Mouse (Mus musculus) heart, adult 2 months (tissue): ENCODE data around the gene Stam. TPM values are rescaled to one million over a fixed set of nuclear protein-coding genes. Genes with fewer than 3 reads are reported as not detected.
"Not testable (repeated sequence)": the region's sequence is repeated elsewhere in the genome, so short reads cannot be mapped to it uniquely, and the experiment has no call there.

Source experiments
- DNase-seq, 2 experiments: peaks; one replicate each; pipeline ENCODE4 v3.0.0; 2021
- H3K27ac ChIP-seq: fragments of 200-600 bp; 2 replicates; pipeline ENCODE4 v1.8.1; 2022
- H3K27me3 ChIP-seq: fragments of 200-500 bp; 2 replicates; pipeline ENCODE4 v1.6.1; 2012; ENCODE audit warnings: mild to moderate bottlenecking, low read length, inconsistent platforms, mixed read lengths; ENCODE audit not compliant: control insufficient read depth, insufficient read depth
- H3K36me3 ChIP-seq: fragments of 200-500 bp; 2 replicates; pipeline ENCODE4 v1.6.1; 2012; ENCODE audit warnings: low read length, inconsistent platforms; ENCODE audit not compliant: control insufficient read depth, insufficient read depth
- H3K4me1 ChIP-seq: fragments of 200-500 bp; 2 replicates; pipeline ENCODE4 v1.6.1; 2011; ENCODE audit warnings: low read length; ENCODE audit not compliant: control insufficient read depth, insufficient read depth
- H3K4me3 ChIP-seq: fragments of 200-600 bp; 2 replicates; pipeline ENCODE4 v1.8.1; 2022
- H3K79me2 ChIP-seq: fragments of 200-500 bp; replicated peaks from 2 replicates; pipeline ENCODE4 v1.6.1; 2012; ENCODE audit warnings: mild to moderate bottlenecking, inconsistent platforms, low read length, moderate library complexity, mixed read lengths; ENCODE audit not compliant: control insufficient read depth, insufficient read depth
- H3K9ac ChIP-seq: fragments of 200-500 bp; 2 replicates; pipeline ENCODE4 v1.6.1; 2012; ENCODE audit warnings: low read depth, mild to moderate bottlenecking, control low read depth, inconsistent platforms, low read length, mixed read lengths
- CTCF ChIP-seq: fragments of 200-600 bp; IDR thresholded peaks from 2 replicates; pipeline ENCODE4 v1.8.1; 2022; ENCODE audit warnings: antibody characterized with exemption, mild to moderate bottlenecking, moderate library complexity
- EP300 ChIP-seq: fragments of 200-500 bp; IDR thresholded peaks from 2 replicates; pipeline ENCODE4 v1.6.1; 2011; ENCODE audit warnings: low read depth, low read length, control low read depth; ENCODE audit not compliant: insufficient read depth
- POLR2A ChIP-seq: fragments of 200-500 bp; IDR thresholded peaks from 2 replicates; pipeline ENCODE4 v1.6.1; 2011; ENCODE audit warnings: mild to moderate bottlenecking, low read depth, low read length, control low read depth; ENCODE audit not compliant: insufficient read depth
- WGBS: fragments of 180-500 bp; shearing (Covaris S2); methylation state at CpG from one replicate; pipeline ENCODE4 v1.1.7; 2018; 5-methylcytosine and 5-hydroxymethylcytosine counted together
- intact Hi-C: fragments of 180-260 bp; cut with DNase I; formaldehyde crosslinking; loops from one replicate; pipeline ENCODE4 v1.15.1; 2025
- polyA plus RNA-seq: library from polyadenylated mRNA; depleted of rRNA; stranded (reverse); fragments of >200 nt; gene quantifications from 2 replicates; pipeline ENCODE4 v1.2.3, GENCODE M21; 2012; rRNA removed
- total RNA-seq, 2 experiments: library from RNA; stranded (reverse); gene quantifications; 2 replicates each; pipeline ENCODE4 v1.2.3; 2021

Stam gene
- total and polyA plus RNA-seq, 3 experiments: 8.8 to 23.9 (median 23.0) TPM

DNA sequence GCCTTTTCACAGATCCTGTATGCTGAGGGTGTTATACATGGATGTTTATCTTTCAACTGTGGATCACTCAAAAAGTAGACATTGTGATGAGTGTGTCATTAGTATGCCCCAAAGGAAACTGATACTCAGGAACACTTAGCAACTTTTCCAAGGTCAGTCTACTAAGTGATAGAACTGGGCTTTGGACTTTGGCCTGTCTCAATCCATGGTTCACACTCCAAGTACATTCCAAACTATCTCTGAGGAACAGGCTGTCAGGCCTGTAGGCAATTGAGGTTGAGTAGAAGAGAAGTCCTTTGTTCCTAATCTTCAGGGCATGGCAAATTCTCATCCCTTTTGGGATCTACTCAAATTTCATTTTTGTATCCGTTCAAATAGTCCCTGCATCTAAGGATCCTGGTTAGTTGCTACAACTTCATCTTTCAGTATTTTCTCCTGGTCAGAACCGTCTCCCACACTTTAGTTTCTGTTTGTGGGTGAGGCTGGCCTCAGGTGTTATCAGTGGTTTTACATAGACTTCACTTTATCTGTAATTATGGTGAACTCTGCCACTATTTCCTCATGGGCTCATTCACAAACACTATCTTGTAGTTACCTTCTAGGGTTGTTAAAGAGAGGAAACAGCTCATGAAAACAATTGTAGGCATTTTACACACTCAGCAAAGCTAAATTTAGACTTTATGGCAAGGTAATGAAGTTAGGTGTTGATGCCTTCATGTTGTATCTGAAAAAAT, 102.7 kb downstream of the Stam start:
- no peak for TF ChIP-seq POLR2A
- no peak for TF ChIP-seq EP300
- Histone ChIP-seq H3K27me3 (no peaks in the 10 kb centered on the region), H3K4me1 (no peaks in the 10 kb centered on the region), H3K79me2 (no peaks in the 10 kb centered on the region), H3K4me3 (no peak overlapping the region), H3K9ac (no peak overlapping the region), H3K36me3 (no peaks in the 10 kb centered on the region), H3K27ac (no peak overlapping the region)
- intact Hi-C loops: no loop called here
- 65% methylated on average over 2 of the region's 2 CpGs for WGBS
- no peak for DNase-seq

DNA sequence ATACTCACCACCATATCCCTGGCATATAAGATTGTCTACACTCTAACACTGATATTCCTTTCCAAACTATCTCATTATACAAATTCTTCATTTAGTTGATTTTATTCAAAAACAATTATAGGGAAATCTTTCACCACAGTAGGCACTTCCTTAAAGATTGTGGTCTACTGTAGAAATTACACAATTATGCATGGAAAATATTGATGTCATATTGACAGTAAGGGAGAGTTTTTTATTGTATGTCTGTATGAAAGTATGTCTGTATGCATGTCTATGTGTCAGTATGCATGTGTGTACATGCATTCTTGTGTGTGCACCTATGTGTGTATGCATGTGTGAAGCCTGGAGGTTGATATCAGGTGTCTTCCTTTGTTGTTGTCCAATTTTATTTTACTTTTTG, 110.5 kb downstream of the Stam start:
- intact Hi-C loops: no loop called here
- no peaks in the 10 kb centered on the region for H3K36me3 ChIP-seq
- DNase-seq: no peak

GRCm38 (mm10) chr2:14190684-14191083, 116.8 kb downstream of the Stam start:
- no peak overlapping the region for H3K4me3 ChIP-seq
- 38% methylated on average over 4 of the region's 4 CpGs for WGBS
- no peaks in the 10 kb centered on the region for H3K79me2 ChIP-seq
- intact Hi-C loops: no loop called here
- no peaks in the 10 kb centered on the region for H3K36me3 ChIP-seq
- no peak overlapping the region for H3K9ac ChIP-seq
- TF ChIP-seq CTCF (no peak), POLR2A (no peak), EP300 (no peak)
- H3K4me1 ChIP-seq: no peaks in the 10 kb centered on the region; the same call in 1 of the 2 replicates
- no peak for DNase-seq
- no peak overlapping the region for H3K27ac ChIP-seq
- H3K27me3 ChIP-seq: no peaks in the 10 kb centered on the region

More for the DNA sequence above, 110.5 kb downstream of the Stam start:
- Histone ChIP-seq H3K27ac (no peak overlapping the region), H3K4me1 (no peaks in the 10 kb centered on the region), H3K79me2 (no peaks in the 10 kb centered on the region), H3K9ac (no peak overlapping the region), H3K4me3 (no peak overlapping the region), H3K27me3 (no peaks in the 10 kb centered on the region)
- TF ChIP-seq EP300 (no peak), CTCF (no peak), POLR2A (no peak)

GRCm38 (mm10) chr2:14191601-14192000, 117.7 kb downstream of the Stam start:
- WGBS: 90% methylated on average over 4 of the region's 4 CpGs
- no peak overlapping the region for H3K9ac ChIP-seq

GRCm38 (mm10) chr2:14192046-14192445, 118.1 kb downstream of the Stam start:
- Histone ChIP-seq H3K9ac (no peak overlapping the region), H3K79me2 (no peaks in the 10 kb centered on the region), H3K4me3 (no peak overlapping the region), H3K27ac (no peak overlapping the region), H3K27me3 (no peaks in the 10 kb centered on the region), H3K36me3 (no peaks in the 10 kb centered on the region), H3K4me1 (no peaks in the 10 kb centered on the region; the same call in 1 of the 2 replicates)
- 84% methylated on average over 6 of the region's 6 CpGs for WGBS
- peak in 1 of 2 experiments; percentile 15 for DNase-seq
- TF ChIP-seq EP300 (no peak), CTCF (no peak), POLR2A (no peak)
- intact Hi-C loops: no loop called here

More at GRCm38 (mm10) chr2:14191601-14192000, 117.7 kb downstream of the Stam start:
- no peak for DNase-seq
- no peaks in the 10 kb centered on the region; the same call in 1 of the 2 replicates for H3K4me1 ChIP-seq
- no peaks in the 10 kb centered on the region for H3K79me2 ChIP-seq
- TF ChIP-seq CTCF: no peak
- TF ChIP-seq EP300: no peak
- TF ChIP-seq POLR2A: no peak
- H3K4me3 ChIP-seq: no peak overlapping the region
- no peaks in the 10 kb centered on the region for H3K27me3 ChIP-seq
- intact Hi-C loops: no loop called here
- H3K36me3 ChIP-seq: no peaks in the 10 kb centered on the region
- H3K27ac ChIP-seq: no peak overlapping the region

DNA sequence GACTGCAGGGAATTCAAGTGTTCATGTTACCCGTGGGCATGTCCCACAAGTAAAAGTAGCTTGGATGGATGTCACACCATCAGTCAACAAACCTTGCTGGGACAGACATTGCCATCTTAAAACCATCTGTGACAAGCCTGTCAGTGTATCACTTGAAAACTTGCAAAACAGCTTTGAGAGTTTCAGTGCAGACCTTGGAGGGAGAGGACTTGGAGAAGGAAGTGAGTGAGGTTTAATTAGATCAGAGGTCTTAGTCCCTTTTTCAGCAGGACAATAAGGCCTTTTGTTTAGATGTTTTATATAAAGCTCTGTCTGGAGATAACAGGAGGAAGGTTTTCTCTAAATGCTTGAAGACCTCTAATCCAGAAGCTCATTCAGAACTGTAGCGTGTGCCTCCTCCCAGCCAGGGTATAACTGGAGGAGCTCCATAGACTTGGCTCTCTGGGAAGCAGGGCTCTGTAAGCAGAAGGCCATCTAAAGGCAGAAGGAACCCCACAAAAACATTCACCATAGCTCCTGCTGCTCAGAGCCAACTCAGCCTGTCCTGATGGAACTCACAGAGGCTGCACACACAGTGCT, 124.5 kb downstream of the Stam start:
- 62% methylated on average over 1 of the region's 2 CpGs for WGBS
- DNase-seq, H3K4me3 ChIP-seq, intact Hi-C loops, H3K79me2 ChIP-seq, H3K27me3 ChIP-seq, H3K36me3 ChIP-seq, H3K27ac ChIP-seq, H3K9ac ChIP-seq, H3K4me1 ChIP-seq: not testable (repeated sequence)

Other genes with a start within 250 kb of the Stam start
- 10 to 100 TPM; 69.3 to 71.0 TPM for gene Hacd1, start 18.0 kb upstream of the Stam start, total RNA-seq
- 95.8 and 170 TPM in 2 replicates for gene Hacd1, start 18.0 kb upstream of the Stam start, polyA plus RNA-seq
- under 1 TPM in 1 of 2 experiments, not detected in 1; 0.08 TPM for gene Tmem236, start 100.4 kb downstream of the Stam start, total RNA-seq
- gene Tmem236, start 100.4 kb downstream of the Stam start, polyA plus RNA-seq: not detected in 2 replicates
- gene Mrc1, start 155.3 kb downstream of the Stam start, total RNA-seq: 10 to 100 TPM; 16.9 to 20.3 TPM
- gene Mrc1, start 155.3 kb downstream of the Stam start, polyA plus RNA-seq: 3.9 and 7.3 TPM in 2 replicates